Mouse (Mus musculus): ENCODE results near the gene Odf3b.
A peak's percentile ranks its signal among the peaks of the same experiment; 100 is the strongest.

Odf3b gene

DNA sequence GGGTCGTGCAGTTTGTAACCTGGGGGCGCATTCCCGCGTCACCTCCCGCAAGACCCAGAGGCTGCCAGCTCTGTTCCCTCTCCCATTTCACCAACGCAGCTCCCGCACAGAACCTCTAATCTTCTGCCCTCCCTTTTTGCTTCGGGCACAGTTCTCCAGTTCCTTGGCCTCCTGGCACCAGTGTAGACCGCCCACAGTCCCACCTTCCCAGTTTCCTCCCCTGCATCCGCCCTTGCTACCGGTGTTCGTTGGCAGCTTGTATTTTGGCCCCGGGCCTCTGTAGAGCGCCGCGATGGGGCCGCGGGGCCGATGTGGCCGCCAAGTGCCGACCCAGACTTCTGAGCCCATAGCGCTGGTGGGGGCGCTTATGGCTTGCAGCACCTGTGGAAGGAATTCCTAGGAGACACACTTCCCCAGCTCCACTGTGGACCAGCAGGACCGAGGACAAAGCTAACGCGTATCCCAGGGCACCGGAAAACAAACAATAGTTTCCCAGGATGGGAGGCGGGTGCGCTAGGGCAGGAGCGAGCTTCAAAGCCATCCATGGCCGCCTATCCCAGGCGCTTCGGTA is at the start of gene Odf3b:
Gene Odf3b, minus strand, starts transcription at position 452 of the 571 bp plus-strand sequence.
- DNase-seq (ENCODE audit: low read depth, low spot score) = no peak

DNA sequence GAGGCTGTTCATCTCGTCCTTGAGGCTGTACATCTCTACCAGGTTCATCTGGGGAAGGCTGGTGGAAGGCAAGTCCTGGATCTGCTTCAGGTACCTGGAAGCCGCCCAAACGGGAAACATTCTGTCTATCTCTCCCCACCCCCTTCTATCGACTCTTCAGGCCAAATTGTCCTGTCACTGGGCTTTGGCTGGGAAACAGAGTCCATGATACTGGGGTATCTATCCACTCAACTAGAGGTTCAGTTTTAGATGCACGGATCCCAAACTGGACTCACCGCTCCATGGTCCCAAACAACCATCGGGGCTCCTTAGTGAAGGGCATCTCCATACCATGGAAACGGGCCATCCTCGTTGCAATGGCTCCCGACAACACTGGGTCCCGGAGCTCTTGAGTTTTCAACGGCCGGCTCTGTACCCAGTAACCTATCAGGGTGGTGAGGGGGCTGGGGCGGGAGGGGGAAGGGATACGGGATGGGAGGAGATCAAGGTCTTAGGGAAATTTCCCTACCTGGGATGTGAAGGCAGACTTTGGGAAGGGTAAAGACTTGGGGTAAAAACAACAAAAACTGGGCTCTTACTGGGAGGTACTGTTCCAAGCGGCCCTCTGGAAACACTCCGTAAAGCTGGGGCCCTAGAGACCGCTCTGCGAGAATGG is 49.2 kb upstream of the Odf3b start:
- no peak for DNase-seq (ENCODE audit: low read depth, low spot score)

DNA sequence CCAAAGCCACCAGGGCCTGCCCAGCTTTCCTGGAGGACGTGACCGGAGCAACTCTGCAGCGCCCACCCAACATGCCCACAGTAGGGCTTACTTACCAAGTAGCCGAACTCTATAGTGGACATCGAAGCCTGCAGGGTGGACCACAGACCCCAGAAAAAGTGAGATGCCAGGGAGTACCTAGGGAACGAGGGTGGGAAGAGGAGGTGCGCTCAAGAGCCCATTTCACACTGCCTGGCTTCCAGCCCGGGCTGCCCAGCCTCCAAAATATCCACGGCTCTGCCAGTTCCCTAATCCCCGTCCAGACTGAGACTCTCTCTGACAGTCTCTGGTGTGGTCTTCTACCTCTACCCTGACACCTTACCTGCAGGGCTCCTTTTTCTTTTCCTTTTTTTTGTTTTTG is 47.6 kb upstream of the Odf3b start:
- no peak for DNase-seq (ENCODE audit: low read depth, low spot score)

DNA sequence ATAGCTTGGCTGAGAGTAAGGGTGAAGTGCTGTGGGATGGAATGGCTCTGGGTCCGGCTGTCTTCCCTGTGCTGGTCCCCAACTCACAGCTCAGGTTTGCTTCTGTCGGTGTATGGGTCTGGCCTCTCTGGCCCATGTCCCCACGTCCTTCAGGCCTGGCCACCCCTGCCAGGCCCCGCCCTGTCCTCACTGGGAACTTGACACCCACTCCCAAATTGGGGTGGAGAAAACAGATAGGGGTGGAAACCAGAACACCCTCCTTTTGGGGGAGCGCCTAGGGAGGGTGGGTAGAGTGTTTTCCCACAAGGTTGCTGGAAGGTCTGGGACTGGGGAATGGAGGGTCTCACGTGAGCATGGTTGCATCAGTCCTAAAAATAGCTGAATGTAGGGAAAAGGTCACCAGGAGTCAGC is 46.6 kb upstream of the Odf3b start, which contains the start of gene Cpt1b:
Gene Cpt1b, minus strand, starts transcription at position 153 of the 411 bp plus-strand sequence.
- peak; percentile 28 for DNase-seq (ENCODE audit: low read depth, low spot score)

DNA sequence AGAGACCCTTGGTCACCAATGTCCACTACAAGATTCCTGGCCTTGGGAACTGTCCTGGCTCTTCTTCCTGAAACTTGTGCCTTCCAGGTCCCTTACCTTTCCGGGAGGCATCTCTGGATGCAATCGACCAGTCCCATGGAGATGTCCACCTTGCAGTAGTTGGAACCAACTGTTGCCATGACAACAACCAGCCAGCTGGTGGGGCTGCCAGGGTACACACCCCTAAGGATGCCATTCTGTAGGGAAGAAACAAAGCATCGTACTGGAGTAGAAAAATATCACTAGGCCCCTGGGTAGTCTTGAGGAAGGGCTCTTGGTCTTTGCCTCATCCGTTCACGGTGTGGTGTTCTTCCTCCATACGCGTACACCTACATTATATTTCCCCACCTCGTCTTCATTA is 45.5 kb upstream of the Odf3b start:
- DNase-seq (ENCODE audit: low read depth, low spot score) = no peak

DNA sequence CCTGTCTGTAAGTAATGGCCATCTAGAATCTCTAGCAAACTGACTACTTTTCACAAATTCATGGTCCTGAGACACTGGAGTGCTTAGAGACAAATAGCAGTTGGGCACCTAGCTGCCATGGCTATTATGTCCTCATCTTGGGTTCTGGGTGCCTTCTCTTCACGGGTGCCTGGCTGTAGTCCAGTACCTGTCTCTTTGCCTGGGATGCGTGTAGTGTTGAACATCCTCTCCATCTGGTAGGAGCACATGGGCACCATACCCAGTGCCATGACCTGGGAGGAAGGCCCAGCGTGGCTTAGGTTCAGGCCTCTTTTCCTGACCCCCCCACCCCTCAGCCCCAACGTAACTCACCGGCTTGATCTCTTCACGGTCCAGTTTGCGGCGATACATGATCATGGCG is 42.9 kb upstream of the Odf3b start:
- no peak for DNase-seq (ENCODE audit: low read depth, low spot score)

DNA sequence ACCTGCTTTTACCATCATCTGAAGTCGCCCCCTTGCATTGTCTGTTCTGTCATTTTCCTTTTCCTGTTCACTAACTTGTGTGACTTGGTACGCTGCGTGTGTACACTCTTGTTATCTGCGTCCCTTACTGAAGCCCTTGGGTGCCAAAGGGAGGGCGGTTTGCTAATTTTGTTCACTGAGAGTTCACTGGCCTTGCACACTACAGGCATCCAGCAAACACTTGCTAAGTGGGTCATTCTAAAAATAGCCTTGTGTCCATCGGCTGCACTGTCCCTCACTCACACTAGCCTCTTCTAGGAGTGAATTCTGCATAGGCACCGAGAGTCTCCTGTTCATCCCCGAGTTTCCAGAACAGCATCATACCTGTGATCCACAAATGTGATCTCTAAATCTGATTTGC is 36.2 kb upstream of the Odf3b start:
- DNase-seq (ENCODE audit: low read depth, low spot score) = no peak

DNA sequence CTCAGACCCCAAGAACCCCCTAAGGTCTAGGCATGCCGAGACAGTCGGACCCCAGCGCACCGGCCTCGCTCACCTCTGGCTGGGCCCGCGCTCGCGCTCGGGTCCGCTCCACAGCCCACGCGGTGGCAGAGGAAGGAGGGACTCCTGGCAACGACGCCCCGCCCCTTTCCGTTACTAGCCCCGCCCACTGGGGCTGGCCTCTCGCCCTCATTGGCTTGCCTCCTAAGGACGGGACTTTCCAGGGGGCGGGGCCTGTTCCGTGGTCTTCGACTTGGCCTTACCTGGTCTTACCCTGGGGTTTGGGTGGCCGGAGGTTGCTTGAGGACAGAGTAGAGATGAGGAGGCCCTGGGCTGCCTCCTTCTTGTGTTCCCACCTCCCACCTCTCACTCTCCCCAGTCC is 31.0 kb upstream of the Odf3b start, which contains the start of gene Syce3:
Gene Syce3, minus strand, starts transcription at position 386 of the 400 bp plus-strand sequence.
- peak; percentile 89 for DNase-seq (ENCODE audit: low read depth, low spot score)

DNA sequence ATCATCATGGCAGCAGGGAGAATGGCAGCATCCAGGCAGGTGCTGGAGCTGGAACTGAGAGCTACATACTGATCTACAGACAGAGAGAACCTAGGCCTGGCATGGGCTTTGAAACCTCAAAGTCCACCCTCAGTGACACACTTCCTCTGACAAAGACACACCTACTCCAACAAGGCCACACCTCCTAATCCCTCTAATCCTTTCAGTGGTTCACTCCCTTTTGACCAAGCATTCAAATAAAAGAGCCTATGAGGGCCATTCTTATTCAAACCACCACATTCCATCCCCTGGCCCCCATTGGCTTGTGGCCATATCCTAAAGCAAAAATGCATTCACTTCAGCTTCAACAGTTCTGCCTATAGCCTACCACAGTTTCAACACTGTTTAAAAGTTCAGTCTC is 27.6 kb upstream of the Odf3b start:
- peak; percentile 57 for DNase-seq (ENCODE audit: low read depth, low spot score)

DNA sequence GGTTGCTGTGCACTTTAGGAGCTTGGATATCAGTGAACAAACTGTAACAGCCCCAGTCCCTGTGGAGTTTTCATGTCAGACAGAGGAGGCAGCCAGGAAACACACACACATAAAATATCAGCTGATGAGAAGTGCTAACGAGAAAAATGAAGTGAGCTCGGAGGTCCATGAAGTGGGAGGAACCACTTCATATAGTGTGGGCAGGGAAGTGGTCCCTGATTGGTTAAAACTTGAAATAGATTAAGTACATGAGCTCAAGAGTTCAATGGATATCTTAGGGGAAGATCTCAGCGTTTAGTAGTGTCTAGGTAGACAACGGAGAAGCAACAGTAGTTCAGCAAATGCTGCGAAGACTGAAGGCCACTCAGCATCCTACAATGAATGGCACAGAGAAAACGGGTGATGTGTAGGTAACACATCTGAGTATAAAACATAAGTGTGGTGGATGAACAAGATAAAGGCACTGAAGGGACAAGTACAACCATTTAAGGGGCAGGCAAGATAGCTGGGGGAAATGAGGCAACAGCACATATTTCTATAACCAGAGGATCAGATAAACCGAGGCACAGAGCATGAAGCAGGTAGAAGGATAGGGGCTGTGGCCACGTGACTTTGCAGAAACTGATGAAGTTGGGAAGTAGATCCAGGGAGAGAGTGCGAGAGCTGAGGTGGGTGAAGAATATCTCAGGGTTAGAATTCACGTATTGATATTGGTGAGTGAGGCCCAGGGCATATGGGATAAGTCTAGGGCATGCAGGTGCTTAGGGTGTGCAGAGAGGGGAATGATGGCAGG is 25.9 kb upstream of the Odf3b start:
- no peak for DNase-seq (ENCODE audit: low read depth, low spot score)

DNA sequence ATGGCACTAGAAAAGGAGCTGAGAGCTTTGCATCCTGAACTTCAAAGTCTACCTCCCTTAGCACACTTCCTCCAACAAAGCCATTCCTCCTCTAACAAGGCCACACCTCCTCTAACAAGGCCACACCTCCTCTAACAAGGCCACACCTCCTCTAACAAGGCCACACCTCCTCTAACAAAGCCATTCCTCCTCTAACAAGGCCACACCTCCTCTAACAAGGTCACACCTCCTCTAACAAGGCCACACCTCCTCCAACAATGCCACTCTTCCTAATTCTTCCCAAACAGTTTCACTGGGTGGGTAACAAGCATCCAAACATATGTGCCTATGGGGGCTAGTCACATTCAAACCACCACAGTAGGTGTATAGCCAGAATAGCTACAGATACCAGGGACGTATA is 23.4 kb upstream of the Odf3b start:
- DNase-seq (ENCODE audit: low read depth, low spot score) = peak; percentile 74

DNA sequence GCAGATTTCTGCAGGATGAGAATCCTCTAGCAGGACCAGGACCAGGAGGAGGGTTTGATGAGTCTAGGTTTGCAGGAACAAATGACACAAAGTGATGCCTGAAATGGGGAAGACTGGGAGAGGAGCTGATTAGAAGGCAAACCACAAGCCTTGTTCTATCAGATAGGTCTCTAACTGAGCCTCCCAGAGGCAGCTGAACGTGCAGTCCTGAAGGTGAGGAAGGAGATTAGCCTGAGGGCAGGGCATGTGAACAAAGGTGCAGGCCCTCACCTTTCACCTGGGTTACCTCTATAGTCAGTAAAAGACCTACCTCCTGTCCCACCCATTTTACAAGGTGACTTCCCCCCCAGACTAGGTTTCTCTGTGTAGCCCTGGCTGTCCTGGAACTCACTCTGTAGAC is 20.6 kb upstream of the Odf3b start:
- DNase-seq (ENCODE audit: low read depth, low spot score) = no peak

DNA sequence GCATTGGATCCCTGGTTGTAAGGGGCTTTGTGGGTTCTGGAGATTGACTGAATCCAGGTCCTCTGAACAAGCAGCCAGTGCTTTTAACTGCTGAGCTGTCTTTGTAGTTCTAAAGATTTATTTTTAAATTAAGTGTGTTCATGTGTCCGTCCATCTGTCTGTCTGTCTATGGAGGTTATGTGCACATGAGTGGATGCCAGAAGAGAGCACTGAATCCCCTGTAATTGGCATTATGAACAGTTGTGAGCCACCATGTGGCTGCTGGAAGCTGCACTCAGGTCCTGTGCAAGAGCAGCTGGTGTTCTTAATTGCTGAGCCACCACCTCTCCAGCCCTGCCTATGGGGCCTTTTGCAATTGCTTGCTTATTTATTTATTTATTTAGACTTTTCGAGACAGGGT is 19.1 kb upstream of the Odf3b start:
- DNase-seq (ENCODE audit: low read depth, low spot score) = no peak

DNA sequence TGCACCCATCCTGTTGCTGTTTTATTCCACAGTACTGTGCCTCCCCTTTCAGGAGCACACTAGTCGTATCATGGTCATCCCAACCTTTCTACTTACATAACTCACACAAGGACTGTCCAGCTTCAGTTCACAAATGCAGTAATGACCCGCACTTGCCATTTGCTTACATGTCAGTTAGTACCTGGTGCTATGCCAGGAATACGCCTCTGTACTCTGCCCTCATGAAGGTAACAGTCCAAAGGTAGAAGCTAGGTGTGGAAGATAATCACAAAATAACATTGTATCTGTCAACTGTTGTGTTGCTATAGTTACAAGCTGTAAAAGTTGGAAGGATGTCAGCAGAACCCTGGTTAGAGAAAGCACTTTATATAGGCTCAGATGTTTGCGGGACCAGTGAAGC is 17.8 kb upstream of the Odf3b start:
- DNase-seq (ENCODE audit: low read depth, low spot score) = no peak

DNA sequence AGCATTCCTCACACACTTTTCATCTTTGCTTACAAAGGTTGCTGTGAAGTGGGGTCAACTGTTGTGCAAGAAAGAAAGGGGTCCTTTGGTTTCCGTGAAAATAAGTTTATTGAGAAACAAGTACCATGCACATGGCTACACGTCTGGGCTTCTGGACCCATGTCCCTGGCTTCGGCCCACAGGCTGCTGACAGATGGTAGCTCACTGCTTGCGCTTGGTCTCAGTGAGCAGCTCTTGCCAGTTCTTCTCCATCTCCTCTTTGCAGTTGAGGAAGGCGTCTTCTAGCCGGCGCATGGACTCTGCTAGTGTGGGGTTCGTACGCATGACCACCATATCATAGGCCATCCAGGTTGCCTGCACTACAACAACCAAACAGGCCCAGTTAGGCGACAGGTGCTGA is 11.0 kb upstream of the Odf3b start:
- no peak for DNase-seq (ENCODE audit: low read depth, low spot score)

DNA sequence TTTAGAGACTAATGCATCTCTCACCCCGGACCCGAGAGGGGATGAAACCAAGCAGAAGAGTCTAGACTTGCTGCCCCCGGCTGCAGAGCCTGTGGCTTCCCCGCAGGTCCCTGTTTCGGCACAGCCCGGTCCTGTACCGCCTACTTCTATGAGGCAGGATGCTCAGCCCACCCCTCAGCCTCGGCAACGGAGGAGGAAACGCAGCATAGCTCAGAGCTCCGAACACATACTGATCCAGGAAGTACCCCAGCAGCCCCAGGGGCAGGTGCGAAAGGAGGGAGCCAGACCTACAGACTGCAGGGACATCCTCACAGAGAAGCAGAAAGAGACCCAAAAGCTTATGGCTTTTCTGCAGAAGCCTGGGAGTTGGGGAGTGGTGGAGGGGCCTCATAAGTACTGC is 8.0 kb upstream of the Odf3b start:
- no peak for DNase-seq (ENCODE audit: low read depth, low spot score)

DNA sequence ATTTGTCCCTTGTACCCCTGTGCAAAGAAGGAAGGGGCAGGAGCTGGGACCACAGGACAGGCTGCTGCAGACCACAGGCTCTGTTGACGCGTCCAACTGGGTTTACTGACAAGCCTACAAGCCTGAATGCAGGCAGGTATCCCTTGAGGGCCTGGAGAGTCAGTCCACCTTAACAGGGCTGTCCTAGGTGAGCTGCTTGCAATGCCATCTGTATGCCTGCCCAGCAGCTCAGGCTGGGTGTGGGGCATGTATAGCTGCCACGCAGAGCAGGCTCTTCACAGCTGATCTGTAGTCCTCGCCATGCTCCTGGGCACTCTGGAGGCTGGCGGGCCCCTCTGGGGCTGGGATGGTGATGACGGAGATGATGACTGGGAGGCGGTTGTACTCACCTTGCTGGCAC is 5.5 kb upstream of the Odf3b start, which contains the start of gene Klhdc7b:
Gene Klhdc7b, plus strand, starts transcription at position 301 of the 400 bp plus-strand sequence.
- no peak for DNase-seq (ENCODE audit: low read depth, low spot score)

DNA sequence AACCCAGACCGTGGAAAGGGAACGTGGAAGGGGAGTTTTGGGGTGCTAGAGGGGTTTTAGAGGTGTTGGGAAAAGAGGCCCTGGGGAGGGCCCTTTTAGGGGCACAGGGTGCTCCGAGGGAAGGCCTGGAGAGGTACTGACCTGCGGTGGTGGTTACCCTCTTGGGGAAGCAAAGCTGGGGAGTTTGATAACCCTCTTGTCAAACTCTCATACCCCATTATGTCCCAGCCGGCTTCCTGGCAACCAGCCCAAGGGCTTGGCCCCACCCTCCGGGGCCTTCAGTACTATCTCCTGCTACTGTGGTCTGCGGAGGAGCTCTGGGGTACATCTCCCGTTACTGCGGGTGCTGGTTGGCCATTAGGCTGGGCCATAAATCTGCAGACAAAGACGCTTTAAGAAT is 347 bp upstream of the Odf3b start:
- no peak for DNase-seq (ENCODE audit: low read depth, low spot score)

DNA sequence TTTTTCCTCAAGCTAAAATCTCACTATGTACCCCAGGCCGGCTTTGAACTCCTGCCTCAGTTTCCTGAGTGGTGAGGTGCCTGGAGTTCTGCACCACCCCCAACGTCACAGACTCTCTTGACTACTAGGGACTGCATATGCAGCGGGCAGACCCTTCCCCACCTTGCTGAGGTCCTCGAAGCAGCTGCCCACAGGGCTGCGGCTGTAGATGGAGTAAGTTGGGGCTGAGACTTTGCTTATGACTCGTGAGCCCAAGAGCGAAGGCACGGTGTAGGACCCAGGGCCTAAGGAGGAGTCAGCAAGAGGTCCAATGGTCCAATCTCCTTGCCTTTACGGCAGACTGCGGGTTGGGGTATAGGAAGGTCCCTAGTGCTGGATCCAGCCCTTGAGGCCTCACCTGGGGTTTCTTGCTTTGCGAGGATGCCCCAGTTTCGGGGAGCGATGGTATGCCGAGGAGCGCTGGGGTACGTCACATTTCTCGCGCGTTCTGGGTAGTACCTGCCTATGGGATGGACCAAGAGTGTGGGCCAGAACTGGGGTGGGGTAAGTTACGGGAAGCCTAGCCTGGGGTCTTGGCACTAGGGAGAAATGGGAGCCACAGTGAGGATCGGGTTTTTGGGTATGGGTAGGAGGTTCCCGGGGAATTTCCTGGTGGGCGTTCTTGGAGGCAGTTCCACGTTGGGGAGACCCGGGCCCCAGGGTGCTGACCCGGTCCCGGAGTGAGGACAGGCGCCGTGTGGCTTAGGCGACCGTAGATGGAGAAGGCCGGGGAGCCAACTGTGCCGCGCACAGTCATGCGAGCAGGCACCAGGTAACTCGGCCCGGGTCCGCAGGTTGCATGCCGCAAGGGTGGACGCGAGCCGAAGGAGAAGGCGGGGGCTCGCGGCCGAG is 899 bp downstream of the Odf3b start:
- DNase-seq (ENCODE audit: low read depth, low spot score) = no peak

DNA sequence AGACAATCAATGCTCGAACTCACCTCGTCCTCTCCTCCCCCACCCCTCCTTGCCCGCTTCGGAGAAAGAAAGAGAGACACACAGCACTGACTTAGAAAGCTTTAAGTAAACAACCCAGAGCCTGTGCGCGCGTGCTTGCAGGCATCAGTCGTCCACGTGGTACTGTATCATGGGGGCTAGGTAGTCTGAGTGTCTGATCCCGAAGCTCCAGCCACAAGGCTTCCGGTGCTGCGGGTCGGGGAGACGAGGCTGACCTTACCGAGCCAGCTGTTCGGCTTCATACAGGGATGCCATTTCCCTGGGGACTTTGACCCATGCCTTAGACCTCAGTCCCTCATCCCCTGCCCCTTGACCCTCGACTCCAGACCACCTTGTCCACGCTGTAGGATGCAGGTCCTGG is 1.7 kb downstream of the Odf3b start:
- no peak for DNase-seq (ENCODE audit: low read depth, low spot score)

DNA sequence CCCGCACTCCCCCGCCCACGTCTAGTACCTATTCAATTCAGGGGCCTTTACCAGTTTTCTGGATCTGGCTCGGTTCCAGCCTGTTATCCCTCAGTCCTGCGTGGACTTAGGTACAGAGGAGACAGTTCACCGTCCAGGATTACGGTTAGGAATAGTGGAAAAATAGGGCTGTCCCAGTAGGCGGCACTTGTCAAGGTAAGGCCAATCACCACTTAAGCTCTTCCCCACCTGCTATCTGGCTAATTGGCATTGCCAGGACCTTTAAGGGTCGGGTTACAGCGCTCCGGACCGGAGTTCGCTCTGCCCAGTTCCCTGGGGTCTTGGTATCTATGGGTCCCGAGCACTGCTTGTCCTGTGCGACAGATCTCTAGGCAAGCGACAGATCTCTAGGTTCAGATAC is 2.1 kb downstream of the Odf3b start, which contains the start of gene Tymp:
Gene Tymp, minus strand, starts transcription at position 83 of the 400 bp plus-strand sequence.
- DNase-seq (ENCODE audit: low read depth, low spot score) = no peak

DNA sequence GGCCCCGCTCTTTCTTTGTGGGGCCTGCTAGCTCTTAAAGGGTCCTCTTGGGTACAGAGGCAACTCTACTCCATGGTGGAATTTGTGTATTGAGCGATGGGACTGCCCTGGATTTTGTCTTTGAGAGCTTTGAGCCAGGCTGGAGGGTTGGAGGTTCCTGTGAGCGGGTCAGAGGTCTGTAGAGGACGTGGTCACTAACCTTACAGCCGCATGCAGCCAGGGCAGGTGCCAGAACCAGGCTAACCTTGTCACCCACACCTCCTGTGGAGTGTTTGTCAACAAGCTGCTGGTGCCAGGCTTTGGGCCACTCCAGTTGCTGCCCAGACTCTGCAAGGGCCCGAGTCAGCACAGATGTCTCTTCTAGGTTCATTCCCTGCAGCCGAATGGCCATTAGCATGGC is 3.0 kb downstream of the Odf3b start:
- DNase-seq (ENCODE audit: low read depth, low spot score) = no peak

Data from ZHBTc4 (cell line).